Mouse (Mus musculus): ENCODE measurements around the gene Mrpl10. TPM values are rescaled to one million over a fixed set of nuclear protein-coding genes. Genes with fewer than 3 reads are reported as not detected.
A peak's percentile ranks its signal among the peaks of the same experiment; 100 is the strongest.

The Mrpl10 gene
- polyA plus RNA-seq, 1 experiment from 2014 or later: 34.5 TPM

GRCm38 (mm10) chr11:97063274-97063920, 22.0 kb downstream of the Mrpl10 start:
- H3K36me3 ChIP-seq (replicated peaks; ENCODE audit: insufficient read depth, low read length): peaks cover 28% of the 10 kb centered on the region
- no peaks in the 10 kb centered on the region for H3K27me3 ChIP-seq (ENCODE audit: insufficient read depth, low read length)
- H3K9ac ChIP-seq (replicated peaks): no peak overlapping the region
- H3K4me3 ChIP-seq (ENCODE audit: low read depth, low read length): no peak overlapping the region
- DNase-seq (no peak), ATAC-seq (no peak)
- no peak overlapping the region for H3K27ac ChIP-seq (ENCODE audit: low read depth)
- WGBS (ENCODE audit: insufficient replicate concordance): 50% methylated on average over 9 of the region's 9 CpGs
- TF ChIP-seq EP300 (IDR thresholded peaks at IDR 0.05; ENCODE audit: low read depth): no peak
- no peak for TF ChIP-seq CTCF (IDR thresholded peaks at IDR 0.05; ENCODE audit: low read depth)
- no peak overlapping the region for H3K4me2 ChIP-seq (ENCODE audit: low read depth, low read length)
- no peaks in the 10 kb centered on the region for H3K4me1 ChIP-seq (ENCODE audit: insufficient read depth)
- H3K9me3 ChIP-seq (ENCODE audit: low read length): no peaks in the 10 kb centered on the region

GRCm38 (mm10) chr11:97063921-97064295, 22.5 kb downstream of the Mrpl10 start:
- H3K4me1 ChIP-seq (ENCODE audit: insufficient read depth): no peaks in the 10 kb centered on the region
- DNase-seq (no peak), ATAC-seq (no peak)
- H3K27me3 ChIP-seq (ENCODE audit: insufficient read depth, low read length): no peaks in the 10 kb centered on the region
- no peak overlapping the region for H3K4me3 ChIP-seq (ENCODE audit: low read depth, low read length)
- 85% methylated on average over 3 of the region's 3 CpGs for WGBS (ENCODE audit: insufficient replicate concordance)
- no peak overlapping the region for H3K9ac ChIP-seq (replicated peaks)
- no peak for TF ChIP-seq EP300 (IDR thresholded peaks at IDR 0.05; ENCODE audit: low read depth)
- TF ChIP-seq CTCF (IDR thresholded peaks at IDR 0.05; ENCODE audit: low read depth): peak; percentile 45
- no peak overlapping the region for H3K27ac ChIP-seq (ENCODE audit: low read depth)
- no peak overlapping the region for H3K4me2 ChIP-seq (ENCODE audit: low read depth, low read length)
- H3K36me3 ChIP-seq (replicated peaks; ENCODE audit: insufficient read depth, low read length): peaks cover 29% of the 10 kb centered on the region
- no peaks in the 10 kb centered on the region for H3K9me3 ChIP-seq (ENCODE audit: low read length)

- Histone ChIP-seq H3K27me3 (ENCODE audit: insufficient read depth, low read length) (no peaks in the 10 kb centered on the region), H3K4me3 (ENCODE audit: low read depth, low read length) (no peak overlapping the region), H3K27ac (ENCODE audit: low read depth) (no peak overlapping the region), H3K9ac (replicated peaks) (no peak overlapping the region), H3K36me3 (replicated peaks; ENCODE audit: insufficient read depth, low read length) (peaks cover 23% of the 10 kb centered on the region; the same call in 1 of the 2 replicates), H3K9me3 (ENCODE audit: low read length) (no peaks in the 10 kb centered on the region), H3K4me2 (ENCODE audit: low read depth, low read length) (no peak overlapping the region), H3K4me1 (ENCODE audit: insufficient read depth) (no peaks in the 10 kb centered on the region)
- DNase-seq (no peak), ATAC-seq (no peak)
- 84% methylated on average over 12 of the region's 12 CpGs for WGBS (ENCODE audit: insufficient replicate concordance)
- TF ChIP-seq EP300 (IDR thresholded peaks at IDR 0.05; ENCODE audit: low read depth) (no peak), CTCF (IDR thresholded peaks at IDR 0.05; ENCODE audit: low read depth) (no peak)
Observed at GRCm38 (mm10) chr11:97065538-97066295, 24.4 kb downstream of the Mrpl10 start.

- Histone ChIP-seq H3K4me2 (ENCODE audit: low read depth, low read length) (no peak overlapping the region), H3K27me3 (ENCODE audit: insufficient read depth, low read length) (no peaks in the 10 kb centered on the region), H3K9me3 (ENCODE audit: low read length) (no peaks in the 10 kb centered on the region), H3K36me3 (replicated peaks; ENCODE audit: insufficient read depth, low read length) (0 out of 2 replicates have a peak, but pooled peaks cover 19% of the 10 kb centered on the region), H3K9ac (replicated peaks) (no peak overlapping the region), H3K4me1 (ENCODE audit: insufficient read depth) (no peaks in the 10 kb centered on the region), H3K27ac (ENCODE audit: low read depth) (no peak overlapping the region), H3K4me3 (ENCODE audit: low read depth, low read length) (no peak overlapping the region)
- no peak for DNase-seq
- TF ChIP-seq EP300 (IDR thresholded peaks at IDR 0.05; ENCODE audit: low read depth): no peak
- no peak for TF ChIP-seq CTCF (IDR thresholded peaks at IDR 0.05; ENCODE audit: low read depth)
- 75% methylated on average over 22 of the region's 22 CpGs for WGBS (ENCODE audit: insufficient replicate concordance)
- ATAC-seq: no peak
Observed at GRCm38 (mm10) chr11:97066656-97067360, 25.4 kb downstream of the Mrpl10 start.

GRCm38 (mm10) chr11:97069333-97069732, 28.0 kb downstream of the Mrpl10 start:
- TF ChIP-seq CTCF (IDR thresholded peaks at IDR 0.05; ENCODE audit: low read depth): no peak
- TF ChIP-seq EP300 (IDR thresholded peaks at IDR 0.05; ENCODE audit: low read depth): no peak
- H3K9me3 ChIP-seq (ENCODE audit: low read length): no peaks in the 10 kb centered on the region
- no peaks in the 10 kb centered on the region for H3K27me3 ChIP-seq (ENCODE audit: insufficient read depth, low read length)
- H3K36me3 ChIP-seq (replicated peaks; ENCODE audit: insufficient read depth, low read length): 0 out of 2 replicates have a peak, but pooled peaks cover 15% of the 10 kb centered on the region
- no peak overlapping the region for H3K9ac ChIP-seq (replicated peaks)
- no peak for DNase-seq
- no peaks in the 10 kb centered on the region for H3K4me1 ChIP-seq (ENCODE audit: insufficient read depth)
- no peak overlapping the region for H3K4me2 ChIP-seq (ENCODE audit: low read depth, low read length)
- no peak for ATAC-seq
- WGBS (ENCODE audit: insufficient replicate concordance): 74% methylated on average over 1 of the region's 1 CpGs
- H3K27ac ChIP-seq (ENCODE audit: low read depth): no peak overlapping the region
- H3K4me3 ChIP-seq (ENCODE audit: low read depth, low read length): no peak overlapping the region

- H3K9me3 ChIP-seq (ENCODE audit: low read length): no peaks in the 10 kb centered on the region
- H3K4me3 ChIP-seq (ENCODE audit: low read depth, low read length): no peak overlapping the region
- DNase-seq (no peak), ATAC-seq (no peak)
- H3K4me1 ChIP-seq (ENCODE audit: insufficient read depth): no peaks in the 10 kb centered on the region
- H3K27me3 ChIP-seq (ENCODE audit: insufficient read depth, low read length): no peaks in the 10 kb centered on the region
- 81% methylated on average over 2 of the region's 2 CpGs for WGBS (ENCODE audit: insufficient replicate concordance)
- H3K36me3 ChIP-seq (replicated peaks; ENCODE audit: insufficient read depth, low read length): 0 out of 2 replicates have a peak, but pooled peaks cover 15% of the 10 kb centered on the region
- no peak overlapping the region for H3K9ac ChIP-seq (replicated peaks)
- TF ChIP-seq EP300 (IDR thresholded peaks at IDR 0.05; ENCODE audit: low read depth) (no peak), CTCF (IDR thresholded peaks at IDR 0.05; ENCODE audit: low read depth) (no peak)
- H3K27ac ChIP-seq (ENCODE audit: low read depth): no peak overlapping the region
- H3K4me2 ChIP-seq (ENCODE audit: low read depth, low read length): no peak overlapping the region
Observed at GRCm38 (mm10) chr11:97069770-97070169, 28.4 kb downstream of the Mrpl10 start.
